Mouse (Mus musculus) small intestine, adult 2 months (tissue): ENCODE data around the gene Slc4a1ap.

Source experiments
- CTCF ChIP-seq: fragments of 200-500 bp; IDR thresholded peaks from 2 replicates; pipeline ENCODE4 v1.5.1; 2012; ENCODE audit warnings: low read depth, mild to moderate bottlenecking, control low read depth, inconsistent platforms, low read length, moderate library complexity, mixed read lengths; ENCODE audit not compliant: insufficient replicate concordance, insufficient read length; ENCODE audit errors: extremely low read depth
- POLR2A ChIP-seq: fragments of 200-500 bp; IDR thresholded peaks from 2 replicates; pipeline ENCODE4 v1.6.1; 2012; ENCODE audit warnings: low read depth, mild to moderate bottlenecking, control low read depth, inconsistent platforms, low read length, moderate library complexity

DNA sequence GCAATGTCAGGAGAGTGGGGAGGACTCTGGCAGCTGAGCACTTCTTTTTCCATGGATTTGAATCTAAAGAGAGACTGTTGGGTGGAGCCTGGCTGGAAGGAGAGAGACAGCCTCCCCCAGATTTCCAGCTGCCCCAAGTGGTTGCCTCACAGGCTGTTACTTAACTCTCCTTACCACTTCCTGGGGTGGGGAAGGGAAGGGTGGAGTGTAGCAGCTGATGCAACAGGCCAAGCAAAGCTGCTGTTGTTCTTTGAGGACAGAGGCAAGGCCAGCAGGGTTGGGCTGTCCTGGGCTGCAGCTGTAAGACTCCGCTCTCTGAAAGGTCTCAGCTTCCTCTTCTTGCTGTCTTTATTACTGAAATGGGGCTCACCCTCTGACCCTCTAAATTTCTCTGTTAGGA, 75.6 kb downstream of the Slc4a1ap start:
- TF ChIP-seq CTCF (no peak), POLR2A (no peak; the same call in 1 of the 2 replicates)
